Mouse (Mus musculus) ovary, adult 2 months (tissue): ENCODE results near the gene Vmn2r121. TPM values are rescaled to one million over a fixed set of nuclear protein-coding genes. Genes with fewer than 3 reads are reported as not detected.

Experiments used
- polyA plus RNA-seq: library from polyadenylated mRNA; depleted of rRNA; stranded (reverse); fragments of >200 nt; gene quantifications from 2 replicates; pipeline ENCODE4 v1.2.3, GENCODE M21; 2012; rRNA removed

Vmn2r121 gene
- not detected in 2 replicates for polyA plus RNA-seq

DNA sequence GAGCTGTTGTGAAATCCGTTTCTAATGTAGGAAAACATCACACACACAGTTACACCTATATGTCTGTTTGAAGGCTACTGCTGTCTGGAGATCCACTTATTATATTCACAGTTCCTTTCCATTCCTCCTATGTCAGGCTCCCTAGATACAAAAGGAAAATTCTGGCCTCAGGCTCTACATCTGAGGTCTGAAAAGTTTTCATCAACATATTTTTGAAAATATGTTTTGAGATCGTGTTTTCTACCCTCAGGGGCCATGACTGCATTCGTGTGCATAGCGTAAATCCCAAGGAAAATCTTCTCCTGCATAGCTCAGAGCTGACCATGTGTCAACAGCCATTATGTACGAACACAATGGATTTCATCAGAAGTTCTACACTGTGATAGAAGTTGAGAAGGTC lies at the start of gene Vmn2r121:
Vmn2r121 (minus strand) TSS at position 101 of the 400 bp plus-strand sequence.

